Mouse (Mus musculus) hindbrain, embryonic 15.5 days (tissue): Measurements from ENCODE around the gene Acoxl. TPM values are rescaled to one million over a fixed set of nuclear protein-coding genes. Genes with fewer than 3 reads are reported as not detected.

ENCODE experiments used
- ATAC-seq: fragments of 200-750 bp; cut with Nextera tagmentation; 2 replicates; pipeline ENCODE4 v1.8.0; 2017; ENCODE audit warnings: low read depth, moderate number of reproducible peaks, moderate TSS enrichment; ENCODE audit not compliant: low FRiP score
- H3K27ac ChIP-seq: fragments of 300-500 bp; sonication (generic); replicated peaks from 2 replicates; pipeline ENCODE4 v1.5.1; 2015; ENCODE audit warnings: mild to moderate bottlenecking, inconsistent platforms
- H3K27me3 ChIP-seq: fragments of 300-500 bp; sonication (generic); 2 replicates; pipeline ENCODE4 v1.6.1; 2015; ENCODE audit warnings: control low read depth, inconsistent platforms
- H3K36me3 ChIP-seq: fragments of 300-500 bp; sonication (generic); 2 replicates; pipeline ENCODE4 v1.6.1; 2015; ENCODE audit warnings: control low read depth, inconsistent platforms
- H3K4me1 ChIP-seq: fragments of 300-500 bp; sonication (generic); replicated peaks from 2 replicates; pipeline ENCODE4 v1.6.1; 2015; ENCODE audit warnings: control low read depth, inconsistent platforms
- H3K4me2 ChIP-seq: fragments of 300-500 bp; sonication (generic); 2 replicates; pipeline ENCODE4 v1.6.1; 2015; ENCODE audit warnings: moderate library complexity, mild to moderate bottlenecking, inconsistent platforms
- H3K4me3 ChIP-seq: fragments of 300-500 bp; sonication (generic); 2 replicates; pipeline ENCODE4 v1.5.1; 2015; ENCODE audit warnings: mild to moderate bottlenecking, inconsistent platforms
- H3K9ac ChIP-seq: fragments of 300-500 bp; sonication (generic); 2 replicates; pipeline ENCODE4 v1.6.1; 2015; ENCODE audit warnings: inconsistent platforms
- H3K9me3 ChIP-seq: fragments of 300-500 bp; sonication (generic); 2 replicates; pipeline ENCODE4 v1.6.1; 2016; ENCODE audit warnings: control low read depth, inconsistent platforms
- WGBS: fragments of 180-500 bp; shearing (Covaris S2); methylation state at CpG from one replicate; pipeline ENCODE4 v1.1.7; 2015; 5-methylcytosine and 5-hydroxymethylcytosine counted together
- polyA plus RNA-seq: library from polyadenylated mRNA; unstranded; fragments of >200 nt; fragmentation: Nextera tagmentation; extraction: Ambion mirVana; gene quantifications from 2 replicates; pipeline ENCODE4 v1.2.1, GENCODE M21; 2015

Gene Acoxl
- polyA plus RNA-seq, 1 experiment from 2014 or later: not detected

DNA sequence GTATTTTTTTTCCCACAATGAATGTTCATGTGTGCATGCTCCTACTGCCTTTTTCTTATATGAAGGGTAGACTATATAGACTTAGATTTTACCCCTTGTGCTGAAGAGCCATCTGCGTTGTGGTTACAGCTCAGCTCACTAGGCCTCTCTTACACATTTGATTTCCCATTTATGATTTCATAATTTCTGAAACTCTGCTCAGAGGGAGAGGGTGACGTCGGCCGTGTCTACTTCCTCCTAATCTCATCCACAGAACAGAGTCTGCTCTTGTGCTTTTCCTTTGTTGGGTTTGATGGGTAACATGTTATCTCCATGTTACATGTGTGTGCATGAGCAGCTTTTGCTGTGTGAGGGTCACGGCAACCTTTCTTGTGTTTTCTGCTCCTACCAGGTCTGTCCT, 219.2 kb downstream of the Acoxl start:
- Histone ChIP-seq H3K27me3 (no peaks in the 10 kb centered on the region), H3K4me1 (no peaks in the 10 kb centered on the region), H3K36me3 (no peaks in the 10 kb centered on the region), H3K9me3 (no peaks in the 10 kb centered on the region), H3K4me2 (no peak overlapping the region), H3K4me3 (no peak overlapping the region), H3K9ac (no peak overlapping the region), H3K27ac (no peak overlapping the region)
- 96% methylated on average over 5 of the region's 5 CpGs for WGBS
- no peak for ATAC-seq

DNA sequence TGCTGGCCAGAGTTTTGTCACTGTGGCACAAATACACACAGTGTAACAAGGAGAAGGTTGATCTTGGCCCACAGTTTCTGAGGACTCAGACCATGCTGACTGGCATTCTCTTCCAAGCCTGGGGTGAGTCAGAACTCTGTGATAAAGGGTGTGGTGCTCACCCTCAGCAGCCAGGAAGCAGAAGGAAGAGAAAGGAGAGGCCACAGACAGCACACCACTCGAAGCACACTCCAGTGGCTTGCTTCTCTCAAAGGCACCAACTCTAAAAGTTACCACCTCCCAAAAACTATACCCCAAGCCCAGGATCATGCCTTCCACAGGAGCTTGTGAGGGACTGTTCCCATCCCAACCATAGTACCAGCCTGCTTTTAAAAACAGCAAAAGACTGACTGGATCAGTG, 220.0 kb downstream of the Acoxl start:
- no peak for ATAC-seq
- H3K9me3 ChIP-seq: no peaks in the 10 kb centered on the region
- no peak overlapping the region for H3K4me2 ChIP-seq
- no peaks in the 10 kb centered on the region for H3K27me3 ChIP-seq
- no peaks in the 10 kb centered on the region for H3K4me1 ChIP-seq
- H3K4me3 ChIP-seq: no peak overlapping the region
- 80% methylated on average over 1 of the region's 1 CpGs for WGBS
- H3K36me3 ChIP-seq: no peaks in the 10 kb centered on the region
- no peak overlapping the region for H3K27ac ChIP-seq
- H3K9ac ChIP-seq: no peak overlapping the region

DNA sequence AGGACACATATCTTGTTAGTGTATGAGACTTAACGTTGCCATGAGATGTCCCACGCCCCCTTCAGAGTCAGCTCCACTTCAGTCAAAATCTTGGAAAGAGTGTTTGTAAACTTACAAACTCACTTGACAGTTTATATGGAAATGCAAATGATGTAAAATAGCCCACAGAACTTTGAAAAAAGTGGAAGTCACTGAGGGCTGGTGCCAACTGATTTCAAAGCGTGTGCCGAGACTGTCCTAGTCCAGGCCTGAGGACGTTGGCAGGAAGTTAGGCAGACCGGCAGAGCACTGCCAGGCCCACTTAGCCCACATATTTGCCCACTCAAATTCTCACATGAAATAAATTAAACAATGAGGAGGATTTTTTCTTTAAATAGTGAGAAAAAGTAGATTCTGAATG, 221.5 kb downstream of the Acoxl start:
- 73% methylated on average over 6 of the region's 6 CpGs for WGBS
- H3K9me3 ChIP-seq: no peaks in the 10 kb centered on the region

DNA sequence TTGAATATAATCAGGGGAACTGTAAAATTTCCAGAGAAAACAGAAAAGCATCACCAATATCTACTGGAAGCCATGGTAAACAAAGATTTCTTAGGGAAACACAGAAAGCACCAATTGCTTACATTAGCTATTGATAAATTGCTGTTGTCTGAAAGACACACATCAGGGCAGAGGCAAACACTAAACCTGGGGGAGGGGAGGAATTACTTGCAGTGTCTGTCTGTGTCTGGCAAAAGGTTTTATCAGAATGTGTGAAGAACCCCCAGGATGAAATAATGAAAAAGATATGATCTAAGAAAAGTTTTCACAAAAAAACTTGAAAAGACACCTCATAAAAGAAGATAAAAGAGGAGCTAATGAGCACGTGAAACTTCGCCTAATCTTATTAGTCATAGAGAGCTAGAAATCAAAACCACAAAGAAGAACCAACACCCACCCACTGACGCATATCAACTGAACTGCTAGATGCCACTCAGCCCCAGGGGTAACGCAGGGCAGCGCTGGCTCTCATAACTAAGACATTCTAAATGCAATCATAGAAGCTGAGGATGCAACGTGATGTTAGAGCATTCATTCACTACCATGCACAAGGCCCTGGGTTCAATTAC, 222.1 kb downstream of the Acoxl start:
- Histone ChIP-seq H3K4me2 (no peak overlapping the region), H3K27me3 (no peaks in the 10 kb centered on the region), H3K27ac (no peak overlapping the region), H3K4me3 (no peak overlapping the region), H3K4me1 (no peaks in the 10 kb centered on the region), H3K36me3 (no peaks in the 10 kb centered on the region), H3K9ac (no peak overlapping the region), H3K9me3 (no peaks in the 10 kb centered on the region)
- no peak for ATAC-seq
- 36% methylated on average over 6 of the region's 6 CpGs for WGBS

More for the DNA sequence above, 221.5 kb downstream of the Acoxl start:
- Histone ChIP-seq H3K9ac (no peak overlapping the region), H3K27me3 (no peaks in the 10 kb centered on the region), H3K4me1 (no peaks in the 10 kb centered on the region), H3K4me2 (no peak overlapping the region), H3K36me3 (no peaks in the 10 kb centered on the region), H3K27ac (no peak overlapping the region), H3K4me3 (no peak overlapping the region)
- ATAC-seq: no peak

DNA sequence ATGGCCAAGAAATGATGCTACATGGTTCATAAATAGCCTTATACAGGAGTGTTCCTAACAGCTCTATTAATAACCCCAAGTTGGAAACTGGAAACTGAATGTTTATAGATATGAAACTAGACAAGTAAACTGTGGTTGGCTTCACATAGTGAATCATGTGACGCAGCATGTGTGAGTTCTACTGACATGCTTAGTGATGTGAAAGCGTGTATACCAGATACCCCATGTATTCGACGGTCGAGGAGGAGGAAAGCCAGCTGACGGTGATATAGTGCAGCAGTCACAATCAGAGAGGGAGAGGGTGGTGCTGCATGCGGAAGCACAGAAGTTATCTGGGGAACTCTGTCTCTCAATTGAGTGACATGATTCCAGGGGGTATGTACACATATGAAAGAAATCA, 222.8 kb downstream of the Acoxl start:
- no peaks in the 10 kb centered on the region for H3K27me3 ChIP-seq
- H3K4me3 ChIP-seq: no peak overlapping the region
- H3K4me1 ChIP-seq: no peaks in the 10 kb centered on the region
- 86% methylated on average over 7 of the region's 7 CpGs for WGBS
- no peak overlapping the region for H3K27ac ChIP-seq
- H3K9me3 ChIP-seq: no peaks in the 10 kb centered on the region
- H3K36me3 ChIP-seq: no peaks in the 10 kb centered on the region
- no peak for ATAC-seq
- no peak overlapping the region for H3K4me2 ChIP-seq
- no peak overlapping the region for H3K9ac ChIP-seq

DNA sequence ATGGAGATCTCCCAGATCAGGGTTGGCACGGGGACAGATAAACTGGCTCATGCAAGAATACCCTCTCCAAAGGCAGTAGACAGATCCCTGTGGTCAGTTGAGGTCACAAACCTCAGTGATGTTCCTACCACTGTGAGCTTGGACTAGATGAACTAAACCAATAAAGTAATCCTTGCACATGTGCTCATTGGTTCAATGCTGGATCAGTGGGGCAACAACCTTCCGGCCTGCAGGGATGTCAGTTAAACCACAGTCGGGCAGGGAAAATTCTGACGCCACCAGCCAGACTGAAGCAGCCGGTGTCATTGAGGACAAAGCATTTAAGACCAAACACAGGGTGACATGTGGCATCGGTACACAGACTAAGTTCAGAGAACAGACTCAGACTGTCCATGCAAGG, 224.1 kb downstream of the Acoxl start:
- Histone ChIP-seq H3K9me3 (no peaks in the 10 kb centered on the region), H3K4me2 (no peak overlapping the region), H3K27ac (no peak overlapping the region), H3K4me3 (no peak overlapping the region), H3K9ac (no peak overlapping the region), H3K27me3 (no peaks in the 10 kb centered on the region), H3K4me1 (no peaks in the 10 kb centered on the region), H3K36me3 (no peaks in the 10 kb centered on the region)
- WGBS: 89% methylated on average over 6 of the region's 6 CpGs
- ATAC-seq: no peak

DNA sequence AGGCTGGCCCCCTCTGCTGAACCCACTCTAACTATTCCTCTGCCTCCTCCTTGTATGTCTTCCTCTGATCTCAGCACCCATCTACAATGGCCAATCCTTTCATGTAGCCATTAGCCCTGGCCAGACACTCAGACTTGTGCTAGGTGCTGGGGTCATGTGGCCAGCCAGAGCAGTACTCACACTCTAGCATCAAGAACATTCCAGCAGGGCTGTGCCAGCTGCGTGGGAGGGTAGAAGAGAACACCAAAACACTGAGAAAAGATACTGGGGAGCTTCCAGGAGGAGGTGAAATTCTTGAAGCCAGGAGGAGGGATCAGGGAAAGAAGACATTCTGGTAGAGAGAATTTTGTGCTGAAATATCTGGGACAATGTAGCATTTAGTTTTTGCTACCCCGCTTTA, 226.3 kb downstream of the Acoxl start:
- H3K36me3 ChIP-seq: no peaks in the 10 kb centered on the region

DNA sequence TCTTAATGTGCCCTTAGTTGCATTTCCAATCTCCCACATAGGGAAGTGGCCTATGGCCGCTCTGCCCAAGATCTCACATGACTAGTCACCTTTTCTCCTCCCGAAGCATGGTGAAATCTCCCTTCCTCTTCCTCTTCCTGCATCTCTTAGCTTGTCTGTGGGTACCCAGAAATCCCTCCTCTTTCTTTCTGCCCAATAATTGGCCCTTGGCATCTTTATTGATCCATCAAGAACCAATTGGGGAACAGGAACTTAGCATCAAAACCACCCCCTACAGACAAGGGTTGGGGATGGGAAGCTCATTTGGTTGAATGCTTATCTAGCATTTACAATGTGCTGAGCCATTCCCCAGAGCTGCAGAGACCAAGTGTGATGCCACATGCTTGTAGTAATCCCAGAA, 226.9 kb downstream of the Acoxl start:
- no peaks in the 10 kb centered on the region for H3K36me3 ChIP-seq
- H3K4me1 ChIP-seq: no peaks in the 10 kb centered on the region
- no peak overlapping the region for H3K4me2 ChIP-seq
- H3K27me3 ChIP-seq: no peaks in the 10 kb centered on the region
- H3K4me3 ChIP-seq: no peak overlapping the region
- no peak overlapping the region for H3K9ac ChIP-seq
- H3K27ac ChIP-seq: no peak overlapping the region
- ATAC-seq: no peak
- 88% methylated on average over 2 of the region's 2 CpGs for WGBS
- H3K9me3 ChIP-seq: no peaks in the 10 kb centered on the region

More for the DNA sequence above, 226.3 kb downstream of the Acoxl start:
- no peaks in the 10 kb centered on the region for H3K27me3 ChIP-seq
- H3K9me3 ChIP-seq: no peaks in the 10 kb centered on the region
- WGBS: 86% methylated on average over 2 of the region's 2 CpGs
- no peak overlapping the region for H3K4me3 ChIP-seq
- no peak overlapping the region for H3K9ac ChIP-seq
- no peak overlapping the region for H3K4me2 ChIP-seq
- H3K27ac ChIP-seq: no peak overlapping the region
- no peak for ATAC-seq
- no peaks in the 10 kb centered on the region for H3K4me1 ChIP-seq

DNA sequence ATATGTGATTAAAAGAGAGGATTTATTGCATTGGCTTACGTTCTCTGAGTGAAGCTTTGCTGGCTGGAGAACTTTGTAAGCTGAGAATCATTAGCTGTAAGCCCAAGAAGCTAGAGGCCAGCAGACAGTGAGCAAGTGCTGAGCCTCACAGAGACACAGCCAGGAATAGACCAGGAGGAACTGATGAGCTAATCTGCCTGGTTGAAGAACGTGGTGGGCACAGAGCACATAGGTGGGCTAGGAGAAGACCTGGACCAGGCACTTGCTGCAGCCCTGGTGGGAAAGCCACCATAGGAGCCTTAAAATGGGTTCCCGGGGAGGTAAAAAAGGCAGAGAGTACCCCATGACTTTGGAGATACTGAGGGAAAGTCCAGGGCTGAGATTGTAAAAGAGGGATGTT, 228.5 kb downstream of the Acoxl start:
- no peak overlapping the region for H3K27ac ChIP-seq

DNA sequence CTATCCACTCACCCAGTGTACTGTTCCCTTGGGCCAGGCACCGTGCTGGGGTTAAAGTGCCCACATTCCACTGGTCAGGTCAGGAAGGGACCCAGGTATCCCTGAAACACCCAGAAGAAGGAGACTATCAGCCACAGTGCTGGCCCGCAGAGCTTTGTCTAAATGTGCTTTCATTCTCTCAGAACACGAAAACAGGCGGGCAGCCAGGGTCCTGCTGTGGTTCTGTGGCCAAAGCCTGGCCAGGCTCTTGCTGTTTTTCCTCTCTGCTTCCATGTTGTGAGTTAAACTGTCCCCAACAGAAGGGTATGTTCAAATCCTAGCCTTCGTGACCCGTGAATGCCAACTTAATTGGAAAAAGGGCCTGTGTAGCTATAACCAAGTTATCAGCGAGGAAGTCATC, 228.9 kb downstream of the Acoxl start:
- H3K36me3 ChIP-seq: no peaks in the 10 kb centered on the region
- no peaks in the 10 kb centered on the region for H3K4me1 ChIP-seq
- H3K27ac ChIP-seq: no peak overlapping the region
- no peak overlapping the region for H3K4me3 ChIP-seq
- no peaks in the 10 kb centered on the region for H3K27me3 ChIP-seq
- no peaks in the 10 kb centered on the region for H3K9me3 ChIP-seq
- no peak overlapping the region for H3K9ac ChIP-seq
- no peak overlapping the region for H3K4me2 ChIP-seq
- no peak for ATAC-seq
- WGBS: 83% methylated on average over 7 of the region's 7 CpGs

More for the DNA sequence above, 228.5 kb downstream of the Acoxl start:
- 90% methylated on average over 3 of the region's 3 CpGs for WGBS
- Histone ChIP-seq H3K27me3 (no peaks in the 10 kb centered on the region), H3K36me3 (no peaks in the 10 kb centered on the region), H3K9me3 (no peaks in the 10 kb centered on the region), H3K4me2 (no peak overlapping the region), H3K4me3 (no peak overlapping the region), H3K4me1 (no peaks in the 10 kb centered on the region), H3K9ac (no peak overlapping the region)
- no peak for ATAC-seq

DNA sequence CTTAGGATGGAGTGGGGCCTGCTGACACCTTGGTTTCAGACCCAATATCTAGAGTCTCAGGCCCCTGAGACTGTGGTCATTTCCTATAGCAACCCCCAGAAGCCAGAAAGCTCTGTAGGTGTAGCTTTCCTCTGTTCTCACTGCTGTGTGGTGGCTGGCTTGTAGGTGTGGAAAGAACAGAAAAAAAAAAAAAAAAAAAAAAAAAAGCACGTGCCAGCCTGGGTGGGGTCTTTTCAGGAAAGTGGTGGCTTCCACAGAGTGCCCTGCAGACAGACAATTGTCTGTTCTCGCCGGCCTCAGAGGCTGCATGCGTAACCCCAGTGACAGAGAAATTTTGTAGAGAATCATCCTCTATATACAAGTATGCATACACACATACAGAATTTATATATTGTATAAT, 229.5 kb downstream of the Acoxl start:
- Histone ChIP-seq H3K27ac (no peak overlapping the region), H3K9ac (no peak overlapping the region), H3K4me3 (no peak overlapping the region), H3K4me1 (no peaks in the 10 kb centered on the region), H3K4me2 (no peak overlapping the region), H3K27me3 (no peaks in the 10 kb centered on the region), H3K36me3 (no peaks in the 10 kb centered on the region), H3K9me3 (no peaks in the 10 kb centered on the region)
- no peak for ATAC-seq
- 77% methylated on average over 4 of the region's 4 CpGs for WGBS

DNA sequence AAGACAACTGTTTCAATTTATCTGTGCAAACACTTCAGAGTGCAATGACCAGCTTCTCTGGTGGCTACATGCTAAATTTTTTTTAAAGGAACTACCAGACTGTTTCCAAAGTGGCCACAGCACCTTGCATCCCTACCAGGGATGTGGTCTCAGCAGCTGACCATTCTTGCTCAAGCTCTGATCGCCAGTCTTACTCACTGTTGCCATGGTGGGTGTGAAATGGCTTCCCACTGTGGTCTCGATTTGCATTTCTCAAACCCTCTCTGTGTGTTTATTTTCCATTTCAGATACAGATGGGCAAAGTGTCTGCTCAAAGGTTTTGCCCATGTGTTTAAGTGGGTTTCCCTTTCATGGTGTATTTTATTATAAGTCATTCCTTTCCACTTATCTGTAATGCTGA, 230.3 kb downstream of the Acoxl start:
- Histone ChIP-seq H3K9ac (no peak overlapping the region), H3K9me3 (no peaks in the 10 kb centered on the region), H3K27me3 (no peaks in the 10 kb centered on the region), H3K4me2 (no peak overlapping the region), H3K27ac (no peak overlapping the region), H3K4me3 (no peak overlapping the region), H3K4me1 (no peaks in the 10 kb centered on the region), H3K36me3 (no peaks in the 10 kb centered on the region)
- ATAC-seq: no peak
- 53% methylated on average over 2 of the region's 2 CpGs for WGBS

DNA sequence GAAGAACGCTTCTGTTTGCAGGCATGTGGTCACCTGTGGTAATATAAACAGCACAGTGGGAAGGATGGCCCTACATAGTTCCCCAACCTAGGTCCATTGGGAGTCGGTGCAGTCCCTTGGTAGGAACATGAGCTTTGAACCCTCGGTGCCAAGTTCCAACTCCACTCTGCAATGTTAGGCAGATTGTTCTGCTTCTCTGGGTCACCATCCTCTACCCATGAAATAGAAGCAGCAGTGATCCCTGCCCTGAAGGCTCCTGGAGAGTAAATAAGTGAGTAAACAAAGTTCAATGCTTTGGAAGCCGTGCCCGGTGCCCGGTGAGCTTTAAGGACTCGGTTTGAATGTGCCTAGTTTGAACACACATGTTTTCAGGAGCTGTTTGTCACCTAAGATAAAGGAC, 233.1 kb downstream of the Acoxl start:
- no peak for ATAC-seq
- 86% methylated on average over 7 of the region's 7 CpGs for WGBS
- no peak overlapping the region for H3K9ac ChIP-seq
- no peak overlapping the region for H3K4me3 ChIP-seq
- no peaks in the 10 kb centered on the region for H3K36me3 ChIP-seq
- H3K4me1 ChIP-seq: no peaks in the 10 kb centered on the region
- H3K9me3 ChIP-seq: no peaks in the 10 kb centered on the region
- H3K27me3 ChIP-seq: no peaks in the 10 kb centered on the region
- H3K27ac ChIP-seq: no peak overlapping the region
- no peak overlapping the region for H3K4me2 ChIP-seq
